Mouse (Mus musculus) layer of hippocampus, postnatal 36 days (tissue): ENCODE measurements around the gene Pom121. TPM values are rescaled to one million over a fixed set of nuclear protein-coding genes. Genes with fewer than 3 reads are reported as not detected.
"Not testable (repeated sequence)": the region's sequence is repeated elsewhere in the genome, so short reads cannot be mapped to it uniquely, and the experiment has no call there.

ENCODE experiments used
- DNase-seq, 2 experiments: peaks; one replicate each; pipeline ENCODE4 v3.0.0; 2022
- total RNA-seq, 2 experiments: library from RNA; stranded (reverse); gene quantifications; 2 replicates each; pipeline ENCODE4 v1.2.3; 2021

Gene Pom121
- 10 to 100 TPM; 48.8 to 51.1 TPM for total RNA-seq

- peak; percentile 79 for DNase-seq
These were observed at the start of gene Pom121 for GRCm38 (mm10) chr5:135394004-135394823. TSS of gene Pom121 (minus strand) at chr5:135394546.

GRCm38 (mm10) chr5:135442430-135442829 lies 48.1 kb upstream of the Pom121 start:
- DNase-seq: no peak

GRCm38 (mm10) chr5:135435039-135435438 lies 40.7 kb upstream of the Pom121 start:
- DNase-seq: no peak

- no peak for DNase-seq
These were observed 39.5 kb upstream of the Pom121 start for GRCm38 (mm10) chr5:135433861-135434260.

GRCm38 (mm10) chr5:135431111-135431510 lies 36.8 kb upstream of the Pom121 start:
- DNase-seq: no peak

- no peak for DNase-seq
These were observed 34.4 kb upstream of the Pom121 start for GRCm38 (mm10) chr5:135428786-135429185.

GRCm38 (mm10) chr5:135410266-135410665 lies 15.9 kb upstream of the Pom121 start:
- no peak for DNase-seq

GRCm38 (mm10) chr5:135408114-135408513 lies 13.8 kb upstream of the Pom121 start:
- no peak for DNase-seq

GRCm38 (mm10) chr5:135405437-135405836 lies 11.1 kb upstream of the Pom121 start:
- DNase-seq: no peak

- DNase-seq: peak; percentile 56 to 68
These were observed 10.3 kb upstream of the Pom121 start for GRCm38 (mm10) chr5:135404623-135405022.

- peak; percentile 66 to 76 for DNase-seq
These were observed 5.9 kb upstream of the Pom121 start for GRCm38 (mm10) chr5:135400244-135400643.

GRCm38 (mm10) chr5:135399382-135399781 lies 5.0 kb upstream of the Pom121 start:
- no peak for DNase-seq

GRCm38 (mm10) chr5:135395826-135396225 lies 1.5 kb upstream of the Pom121 start:
- no peak for DNase-seq

- no peak for DNase-seq
These were observed 10.6 kb downstream of the Pom121 start for GRCm38 (mm10) chr5:135383771-135384170.

GRCm38 (mm10) chr5:135382746-135383145 lies 11.6 kb downstream of the Pom121 start:
- DNase-seq: no peak

- DNase-seq: no peak
These were observed 12.9 kb downstream of the Pom121 start for GRCm38 (mm10) chr5:135381356-135381925.

GRCm38 (mm10) chr5:135380681-135381080 lies 13.7 kb downstream of the Pom121 start:
- no peak for DNase-seq

GRCm38 (mm10) chr5:135376341-135376740 lies 18.0 kb downstream of the Pom121 start:
- DNase-seq: no peak

GRCm38 (mm10) chr5:135375167-135375566 lies 19.2 kb downstream of the Pom121 start:
- no peak for DNase-seq

GRCm38 (mm10) chr5:135373601-135374000 lies 20.7 kb downstream of the Pom121 start:
- no peak for DNase-seq

- DNase-seq: no peak
These were observed 23.2 kb downstream of the Pom121 start for GRCm38 (mm10) chr5:135371195-135371594.

- peak; percentile 91 to 94 for DNase-seq
These were observed 24.3 kb downstream of the Pom121 start, which contains the start of gene Nsun5 for GRCm38 (mm10) chr5:135369787-135370654. TSS of gene Nsun5 (plus strand) at chr5:135369953.

- not testable (repeated sequence) for DNase-seq
These were observed 25.1 kb downstream of the Pom121 start for GRCm38 (mm10) chr5:135369196-135369595.
